Mouse (Mus musculus) monocyte, adult 59 days (primary cell): Measurements from ENCODE around the gene Rhog. TPM values are rescaled to one million over a fixed set of nuclear protein-coding genes. Genes with fewer than 3 reads are reported as not detected.

Experiments used
- total RNA-seq, 2 experiments: library from RNA; stranded (reverse); gene quantifications; one replicate each; pipeline ENCODE4 v1.2.4; 2023

Rhog gene
- total RNA-seq: 100 to 1,000 TPM; 434 to 437 TPM

DNA sequence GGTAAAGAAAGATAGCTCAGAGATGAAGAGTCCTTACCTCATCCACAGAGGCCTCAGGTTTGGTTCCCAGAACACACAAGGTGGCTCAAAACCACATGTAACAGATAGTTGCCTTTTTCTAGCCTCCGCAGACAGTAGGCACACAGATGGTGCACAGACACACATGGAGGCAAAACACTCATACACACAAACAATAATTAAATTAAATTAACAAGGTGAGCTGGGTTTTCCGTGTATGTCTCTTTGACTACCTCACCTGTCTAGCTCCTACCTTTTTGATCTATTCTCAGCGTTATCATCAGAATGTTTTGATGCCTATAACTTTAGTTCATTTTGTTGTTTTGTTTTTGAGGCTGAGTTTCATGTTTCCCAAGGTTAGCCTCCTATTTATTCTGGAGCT is at the start of gene Rhog:
TSS of gene Rhog (minus strand) at position 101 of the 400 bp plus-strand sequence.

DNA sequence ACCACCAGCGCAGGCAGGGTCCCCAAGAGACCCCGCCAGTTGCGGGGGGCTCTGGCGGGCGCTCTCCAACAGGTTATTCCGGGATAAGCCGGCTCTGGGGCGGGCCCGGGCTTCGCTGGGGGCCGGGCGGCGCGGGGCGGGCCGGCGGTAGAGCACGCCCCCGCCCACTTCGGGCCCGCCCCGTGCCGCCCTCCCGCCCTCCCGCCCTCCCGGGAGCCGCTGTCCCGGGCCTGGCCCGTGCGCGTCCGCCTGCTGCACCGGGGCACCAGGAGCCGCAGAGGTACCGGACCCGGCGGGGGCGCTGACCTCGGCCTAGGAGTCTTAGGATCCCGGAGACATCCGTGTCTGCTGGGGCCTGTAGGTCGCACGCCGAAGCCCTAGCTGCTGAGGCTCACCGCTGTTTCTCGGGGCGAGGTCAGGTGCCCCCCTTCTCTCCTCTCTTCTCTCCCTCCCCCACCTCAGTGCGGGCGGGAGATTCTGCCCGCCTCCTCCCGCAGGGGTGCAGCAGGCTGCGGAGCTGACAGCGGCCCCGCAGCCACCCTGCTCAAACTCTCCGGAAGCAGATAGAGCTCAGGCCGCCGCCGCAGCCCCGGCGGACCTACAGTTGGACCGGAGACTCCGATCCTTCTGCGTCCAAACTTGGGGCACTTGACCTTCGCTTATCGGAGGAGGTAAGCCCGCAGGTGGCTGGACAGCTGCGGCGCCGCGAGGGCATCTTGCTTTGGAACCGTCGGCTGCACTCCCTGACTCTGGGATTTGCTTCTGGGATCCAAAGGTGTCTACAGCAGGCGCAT is 11.9 kb upstream of the Rhog start, which contains the start of gene Stim1:
TSS of gene Stim1 (plus strand) at position 206 of the 794 bp plus-strand sequence.

DNA sequence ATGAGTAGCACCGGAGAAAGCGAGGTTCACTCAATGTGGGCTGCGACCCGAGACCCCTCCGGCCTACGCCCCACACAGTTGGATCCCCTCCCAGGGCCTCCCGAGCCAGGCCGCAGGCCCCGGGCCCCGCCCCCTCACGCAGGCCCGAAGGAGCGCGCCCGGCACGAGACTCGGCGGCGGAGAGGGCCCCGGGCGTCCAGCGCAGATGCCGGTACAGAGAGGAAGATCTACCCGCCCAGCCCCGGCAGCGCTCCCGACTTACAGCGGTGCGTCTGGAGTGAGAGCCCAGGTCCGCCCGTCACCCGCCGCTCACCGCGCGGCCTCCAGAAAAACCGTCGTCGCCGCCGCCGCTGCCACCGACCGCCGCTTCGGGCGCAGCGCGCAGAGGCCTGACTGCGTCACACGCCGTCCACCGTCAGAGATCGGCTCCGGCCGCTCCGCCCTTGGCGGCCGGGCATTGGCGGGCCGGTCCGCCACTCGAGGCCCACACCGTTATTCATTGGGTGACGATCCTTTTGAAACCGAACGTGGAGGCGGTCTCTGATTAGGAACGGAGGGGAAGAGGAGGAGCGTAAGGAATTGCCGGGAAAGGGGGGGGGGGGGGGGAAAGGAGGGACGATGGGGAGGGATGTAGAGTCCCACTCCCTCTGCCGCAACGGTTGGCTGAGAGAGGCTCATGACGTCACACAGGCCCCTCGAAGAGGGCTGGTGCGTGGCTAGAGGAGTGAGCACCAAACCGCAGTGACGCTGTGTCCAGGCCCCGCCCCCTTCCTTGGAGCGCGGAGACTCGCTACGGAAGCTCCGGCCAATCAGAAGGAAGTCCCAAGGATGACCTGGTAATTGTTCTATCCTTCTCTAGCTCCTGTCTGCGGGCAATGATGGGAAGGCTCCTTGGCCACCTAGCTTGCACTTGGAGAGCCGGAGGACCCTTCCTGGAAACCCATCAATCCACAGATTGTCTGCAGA is 45.8 kb downstream of the Rhog start, which contains the start of the genes Nup98 and Pgap2:
TSS of gene Nup98 (minus strand) at position 421 of the 966 bp plus-strand sequence.
TSS of gene Pgap2 (plus strand) at position 453 of the 966 bp plus-strand sequence.

Other genes with a start within 250 kb of the Rhog start
- gene Il18bp, start 237.4 kb downstream of the Rhog start, total RNA-seq: 10 to 100 TPM; 28.8 to 30.0 TPM
- 10 to 100 TPM; 18.2 to 27.3 TPM for gene Rnf121, start 190.6 kb downstream of the Rhog start, total RNA-seq
- 1 to 10 TPM; 8.4 to 9.7 TPM for gene Xndc1, start 190.5 kb downstream of the Rhog start, total RNA-seq
- gene Xntrpc, start 190.3 kb downstream of the Rhog start, total RNA-seq: 1 to 10 TPM in 1 of 2 experiments, under 1 TPM in 1; 0.52 to 1.5 TPM
- gene Trpc2, start 172.9 kb downstream of the Rhog start, total RNA-seq: under 1 TPM in 1 of 2 experiments, not detected in 1; 0.94 TPM
- gene Art1, start 154.3 kb downstream of the Rhog start, total RNA-seq: not detected
- gene Art5, start 146.6 kb downstream of the Rhog start, total RNA-seq: not detected
- not detected for gene Chrna10, start 139.2 kb downstream of the Rhog start, total RNA-seq
- gene Nup98, start 45.9 kb downstream of the Rhog start, total RNA-seq: 10 to 100 TPM; 95.1 to 96.2 TPM
- gene Pgap2, start 45.8 kb downstream of the Rhog start, total RNA-seq: 10 to 100 TPM; 48.1 to 65.1 TPM
- gene Stim1, start 11.8 kb upstream of the Rhog start, total RNA-seq: 10 to 100 TPM; 51.8 to 52.0 TPM
- gene Rrm1, start 185.6 kb upstream of the Rhog start, total RNA-seq: 10 to 100 TPM; 12.5 to 12.7 TPM
- not detected for gene Olfr543, start 225.6 kb upstream of the Rhog start, total RNA-seq
- not detected for gene Olfr544, start 232.3 kb upstream of the Rhog start, total RNA-seq
- not detected for gene Olfr545, start 243.5 kb upstream of the Rhog start, total RNA-seq